Mouse (Mus musculus) MEL (cell line): ENCODE results near the gene Mmp28. TPM values are rescaled to one million over a fixed set of nuclear protein-coding genes. Genes with fewer than 3 reads are reported as not detected.

Source experiments
- DNase-seq: peaks from one replicate; pipeline ENCODE4 v3.0.0; 2011; ENCODE audit warnings: low read depth, low spot score
- H3K27ac ChIP-seq: 2 replicates; pipeline ENCODE4 v1.5.1; 2012; ENCODE audit warnings: low read depth, mild to moderate bottlenecking, control low read depth, low read length, moderate library complexity; ENCODE audit not compliant: control insufficient read depth
- H3K27me3 ChIP-seq, 2 experiments: fragments of 150-350 bp in 1 of 2; sonication (generic) in 1 of 2; 2 replicates each; pipeline ENCODE4 v1.6.1; 2012; ENCODE audit warnings: low read length in 2 of 2, mild to moderate bottlenecking in 2 of 2, improper control_type of control experiment in 1 of 2, moderate library complexity in 1 of 2; ENCODE audit not compliant: insufficient read depth in 2 of 2, control insufficient read depth in 1 of 2
- H3K36me3 ChIP-seq, 2 experiments: 2 replicates each; pipeline ENCODE4 v1.6.1; 2012 to 2014; ENCODE audit warnings: low read length in 2 of 2, improper control_type of control experiment in 1 of 2, inconsistent platforms in 1 of 2, mild to moderate bottlenecking in 1 of 2; ENCODE audit not compliant: insufficient read depth in 2 of 2, control insufficient read depth in 1 of 2
- H3K4me1 ChIP-seq, 2 experiments: fragments of 150-350 bp in 1 of 2; sonication (generic) in 1 of 2; 2 replicates each; pipeline ENCODE4 v1.6.1; 2012; ENCODE audit warnings: low read length in 2 of 2, improper control_type of control experiment in 1 of 2, mild to moderate bottlenecking in 1 of 2; ENCODE audit not compliant: insufficient read depth in 2 of 2, control insufficient read depth in 1 of 2
- H3K4me3 ChIP-seq, 2 experiments: fragments of 150-350 bp in 1 of 2; sonication (generic) in 1 of 2; 2 replicates each; pipeline ENCODE4 v1.5.1; 2012; ENCODE audit warnings: low read depth in 2 of 2, low read length in 2 of 2, mild to moderate bottlenecking in 2 of 2, moderate library complexity in 2 of 2, control low read depth in 1 of 2, improper control_type of control experiment in 1 of 2; ENCODE audit not compliant: control insufficient read depth in 1 of 2, insufficient read depth in 1 of 2
- H3K79me2 ChIP-seq: 2 replicates; pipeline ENCODE4 v1.6.1; 2012; ENCODE audit warnings: mild to moderate bottlenecking, low read length, moderate library complexity; ENCODE audit not compliant: control insufficient read depth, poor library complexity, insufficient read depth
- H3K9ac ChIP-seq: 2 replicates; pipeline ENCODE4 v1.6.1; 2012; ENCODE audit warnings: low read depth, mild to moderate bottlenecking, control low read depth, low read length, moderate library complexity; ENCODE audit not compliant: control insufficient read depth, poor library complexity, severe bottlenecking
- H3K9me3 ChIP-seq: fragments of 150-350 bp; sonication (generic); replicated peaks from 2 replicates; pipeline ENCODE4 v1.6.1; 2012; ENCODE audit warnings: mild to moderate bottlenecking, low read length, improper control_type of control experiment, moderate library complexity; ENCODE audit not compliant: insufficient read depth
- CHD2 ChIP-seq: IDR thresholded peaks from 2 replicates; pipeline ENCODE4 v1.6.1; 2011; ENCODE audit warnings: low read length, improper control_type of control experiment
- CTCF ChIP-seq, 3 experiments: IDR thresholded peaks in 2 of 3; conservative IDR thresholded peaks in 1 of 3; 2 replicates each; pipeline ENCODE4 v1.5.1; 2011 to 2012; ENCODE audit warnings: low read length in 3 of 3, low read depth in 2 of 3, mild to moderate bottlenecking in 2 of 3, improper control_type of control experiment in 1 of 3, inconsistent platforms in 1 of 3, mixed read lengths in 1 of 3, moderate library complexity in 1 of 3; ENCODE audit not compliant: control insufficient read depth in 1 of 3, insufficient read depth in 1 of 3, poor library complexity in 1 of 3, severe bottlenecking in 1 of 3
- ETS1 ChIP-seq: IDR thresholded peaks from 2 replicates; pipeline ENCODE4 v1.6.1; 2012; ENCODE audit warnings: low read depth, mild to moderate bottlenecking, inconsistent platforms, low read length, improper control_type of control experiment, moderate library complexity
- HCFC1 ChIP-seq: IDR thresholded peaks from 2 replicates; pipeline ENCODE4 v1.6.1; 2012; ENCODE audit warnings: low read depth, mild to moderate bottlenecking, inconsistent platforms, low read length, improper control_type of control experiment, moderate library complexity
- JUND ChIP-seq: IDR thresholded peaks from 2 replicates; pipeline ENCODE4 v1.6.1; 2011; ENCODE audit warnings: low read depth, mild to moderate bottlenecking, improper control_type of control experiment, low read length
- KAT2A ChIP-seq: conservative IDR thresholded peaks from 2 replicates; pipeline ENCODE4 v1.6.1; 2012; ENCODE audit warnings: low read depth, low read length, improper control_type of control experiment, inconsistent platforms
- MAFK ChIP-seq: IDR thresholded peaks from 2 replicates; pipeline ENCODE4 v1.6.1; 2011; ENCODE audit warnings: low read depth, mild to moderate bottlenecking, low read length, improper control_type of control experiment, borderline replicate concordance
- MAX ChIP-seq: IDR thresholded peaks from 2 replicates; pipeline ENCODE4 v1.6.1; 2011; ENCODE audit warnings: low read length, improper control_type of control experiment
- MXI1 ChIP-seq: IDR thresholded peaks from 2 replicates; pipeline ENCODE4 v1.6.1; 2011; ENCODE audit warnings: mild to moderate bottlenecking, low read depth, low read length, improper control_type of control experiment
- MYB ChIP-seq: IDR thresholded peaks from 2 replicates; pipeline ENCODE4 v1.6.1; 2011; ENCODE audit warnings: mild to moderate bottlenecking, low read depth, low read length, improper control_type of control experiment
- MYC ChIP-seq: IDR thresholded peaks from 2 replicates; pipeline ENCODE4 v1.6.1; 2011; ENCODE audit warnings: low read depth, mild to moderate bottlenecking, low read length, improper control_type of control experiment, moderate library complexity
- NRF1 ChIP-seq: IDR thresholded peaks from 2 replicates; pipeline ENCODE4 v1.6.1; 2014; ENCODE audit warnings: low read depth, mild to moderate bottlenecking, inconsistent platforms, low read length, improper control_type of control experiment, moderate library complexity; ENCODE audit not compliant: poor library complexity, insufficient read depth, severe bottlenecking
- POLR2A ChIP-seq, 2 experiments: IDR thresholded peaks; 2 replicates each; pipeline ENCODE4 v1.6.1; 2011 to 2012; ENCODE audit warnings: low read length in 2 of 2, mild to moderate bottlenecking in 2 of 2, control low read depth in 1 of 2, improper control_type of control experiment in 1 of 2, low read depth in 1 of 2, moderate library complexity in 1 of 2; ENCODE audit not compliant: control insufficient read depth in 1 of 2, insufficient read depth in 1 of 2, poor library complexity in 1 of 2
- POLR2AphosphoS5 ChIP-seq: IDR thresholded peaks from 2 replicates; pipeline ENCODE4 v1.6.1; 2012; ENCODE audit warnings: low read depth, borderline replicate concordance, mild to moderate bottlenecking, inconsistent platforms, low read length, moderate library complexity, mixed read lengths
- RAD21 ChIP-seq: IDR thresholded peaks from 2 replicates; pipeline ENCODE4 v1.6.1; 2011; ENCODE audit warnings: mild to moderate bottlenecking, low read depth, low read length, improper control_type of control experiment
- RCOR1 ChIP-seq: IDR thresholded peaks from 2 replicates; pipeline ENCODE4 v1.6.1; 2012; ENCODE audit warnings: low read depth, mild to moderate bottlenecking, inconsistent platforms, low read length, improper control_type of control experiment
- SIN3A ChIP-seq: IDR thresholded peaks from 2 replicates; pipeline ENCODE4 v1.6.1; 2012; ENCODE audit warnings: low read length, improper control_type of control experiment, inconsistent platforms
- SMC3 ChIP-seq: IDR thresholded peaks from 2 replicates; pipeline ENCODE4 v1.6.1; 2011; ENCODE audit warnings: low read depth, low read length, improper control_type of control experiment
- TBP ChIP-seq: IDR thresholded peaks from 2 replicates; pipeline ENCODE4 v1.8.0; 2011; ENCODE audit warnings: low read depth, low read length, improper control_type of control experiment
- UBTF ChIP-seq: IDR thresholded peaks from 2 replicates; pipeline ENCODE4 v1.6.1; 2012; ENCODE audit warnings: low read depth, mild to moderate bottlenecking, inconsistent platforms, low read length, improper control_type of control experiment, moderate library complexity, borderline replicate concordance; ENCODE audit not compliant: insufficient read depth
- USF1 ChIP-seq: IDR thresholded peaks from 2 replicates; pipeline ENCODE4 v1.6.1; 2014; ENCODE audit warnings: low read depth, mild to moderate bottlenecking, inconsistent platforms, low read length, improper control_type of control experiment, moderate library complexity
- ZC3H11A ChIP-seq: IDR thresholded peaks from 2 replicates; pipeline ENCODE4 v1.6.1; 2012; ENCODE audit warnings: low read depth, mild to moderate bottlenecking, inconsistent platforms, low read length, improper control_type of control experiment
- ZKSCAN1 ChIP-seq: IDR thresholded peaks from 2 replicates; pipeline ENCODE4 v1.6.1; 2012; ENCODE audit warnings: low read depth, mild to moderate bottlenecking, inconsistent platforms, low read length, improper control_type of control experiment, moderate library complexity
- ZMIZ1 ChIP-seq: IDR thresholded peaks from 2 replicates; pipeline ENCODE4 v1.6.1; 2012; ENCODE audit warnings: low read depth, mild to moderate bottlenecking, inconsistent platforms, low read length, improper control_type of control experiment, moderate library complexity
- polyA plus RNA-seq, 2 experiments: library from polyadenylated mRNA; stranded (reverse) in 1 of 2; unstranded in 1 of 2; fragments of >175 nt in 1 of 2; fragments of >200 nt in 1 of 2; gene quantifications; 2 replicates each; pipeline versions ENCODE4 v1.2.1 to v1.2.4; 2012; ENCODE audit warnings: low replicate concordance in 2 of 2, low read depth in 1 of 2; ENCODE audit not compliant: insufficient read length in 2 of 2, insufficient read depth in 1 of 2, missing spikeins in 1 of 2
- total RNA-seq: library from RNA; depleted of rRNA; stranded (reverse); fragments of 300-350 nt; gene quantifications from 2 replicates; pipeline ENCODE4 v1.2.3, GENCODE M21; 2012

The Mmp28 gene
- total and polyA plus RNA-seq, 3 experiments: 0.03 TPM; not detected in 2

DNA sequence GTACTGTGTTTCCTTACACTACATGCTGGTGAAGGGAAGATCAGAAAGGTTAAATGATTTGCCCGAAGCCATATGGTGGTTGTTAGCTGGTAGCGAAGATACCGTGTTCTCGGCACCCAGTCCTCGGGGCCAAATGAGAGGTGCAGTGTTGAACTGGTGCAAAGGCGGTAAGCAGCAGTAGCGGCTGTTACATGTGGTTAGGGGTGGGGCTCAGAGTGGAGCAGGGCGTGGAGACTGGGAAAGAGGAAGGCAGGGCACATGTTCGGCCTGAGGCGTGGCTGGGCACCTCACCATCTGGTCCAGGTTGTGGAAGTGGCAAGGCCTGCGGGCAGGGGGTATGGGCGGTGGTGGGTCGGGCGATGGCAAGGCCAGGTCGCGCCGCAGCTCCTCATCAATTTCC, 35.9 kb downstream of the Mmp28 start (continued):
- peak; percentile 47; the same call in 1 of the 2 replicates for TF ChIP-seq ETS1

DNA sequence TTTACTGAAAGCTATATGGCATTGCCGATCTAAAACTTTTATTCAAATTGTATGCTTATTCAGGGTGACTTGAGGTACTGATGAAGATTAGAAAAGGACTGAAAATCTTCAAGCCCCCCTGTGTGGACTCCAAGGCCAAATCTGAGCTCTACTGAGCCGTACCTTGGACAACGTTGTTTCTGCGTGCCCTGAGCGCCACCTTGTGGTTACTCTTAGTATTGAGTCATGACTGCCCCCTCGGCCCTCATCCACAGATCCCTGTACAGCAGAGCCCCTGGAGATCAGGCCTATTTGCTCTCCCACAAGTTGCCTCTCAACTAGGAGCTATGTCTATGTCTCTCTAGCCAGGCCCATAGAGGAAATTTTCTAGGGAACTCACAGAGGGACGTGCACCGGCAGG, 38.2 kb downstream of the Mmp28 start:
- TF ChIP-seq KAT2A: no peak
- no peak for TF ChIP-seq USF1
- no peak for TF ChIP-seq JUND
- peak; percentile 79 to 99 (median 97) for TF ChIP-seq CTCF (IDR thresholded peaks at IDR 0.05 in 2 of 3, conservative IDR thresholded peaks at IDR 0.05 in 1 of 3; ENCODE audit: control insufficient read depth in 1 of 3, insufficient read depth in 1 of 3, low read depth in 2 of 3, low read length in 3 of 3, poor library complexity in 1 of 3, severe bottlenecking in 1 of 3)
- TF ChIP-seq ZKSCAN1: no peak
- TF ChIP-seq MYC: no peak
- no peak for TF ChIP-seq SIN3A
- TF ChIP-seq MXI1: no peak
- TF ChIP-seq POLR2AphosphoS5: no peak
- TF ChIP-seq POLR2A (IDR thresholded peaks at IDR 0.05; ENCODE audit: control insufficient read depth in 1 of 2, insufficient read depth in 1 of 2, low read depth in 1 of 2, low read length in 2 of 2, poor library complexity in 1 of 2): no peak
- TF ChIP-seq MAFK: no peak
- no peak for TF ChIP-seq MAX
- TF ChIP-seq ZMIZ1: no peak
- no peak for TF ChIP-seq NRF1
- no peak for TF ChIP-seq HCFC1
- peak; percentile 83 for TF ChIP-seq SMC3
- no peak for TF ChIP-seq ETS1
- TF ChIP-seq UBTF: no peak
- TF ChIP-seq RCOR1: no peak
- TF ChIP-seq ZC3H11A: peak; percentile 82
- no peak for TF ChIP-seq CHD2
- no peak for TF ChIP-seq MYB
- TF ChIP-seq TBP: peak; percentile 41; the same call in 1 of the 2 replicates
- TF ChIP-seq RAD21: peak; percentile 98
- TF ChIP-seq, all 39 proteins: peak for 5
- H3K27me3 ChIP-seq: peaks cover 0 to 3% of the 10 kb centered on the region in 2 experiments; a peak in 3 of 4 replicates

More for the DNA sequence above, 38.2 kb downstream of the Mmp28 start:
- no peaks in the 10 kb centered on the region for H3K79me2 ChIP-seq
- no peak overlapping the region for H3K4me3 ChIP-seq
- H3K9me3 ChIP-seq: no peaks in the 10 kb centered on the region
- DNase-seq: peak; percentile 81
- peaks cover 0 to 12% of the 10 kb centered on the region in 2 experiments; a peak in 2 of 4 replicates for H3K4me1 ChIP-seq
- no peak overlapping the region for H3K9ac ChIP-seq
- peaks cover 0 to 5% of the 10 kb centered on the region in 2 experiments; a peak in 1 of 4 replicates for H3K36me3 ChIP-seq
- no peak overlapping the region for H3K27ac ChIP-seq
